Mouse (Mus musculus): ENCODE data around the gene Cd5l.

DNA sequence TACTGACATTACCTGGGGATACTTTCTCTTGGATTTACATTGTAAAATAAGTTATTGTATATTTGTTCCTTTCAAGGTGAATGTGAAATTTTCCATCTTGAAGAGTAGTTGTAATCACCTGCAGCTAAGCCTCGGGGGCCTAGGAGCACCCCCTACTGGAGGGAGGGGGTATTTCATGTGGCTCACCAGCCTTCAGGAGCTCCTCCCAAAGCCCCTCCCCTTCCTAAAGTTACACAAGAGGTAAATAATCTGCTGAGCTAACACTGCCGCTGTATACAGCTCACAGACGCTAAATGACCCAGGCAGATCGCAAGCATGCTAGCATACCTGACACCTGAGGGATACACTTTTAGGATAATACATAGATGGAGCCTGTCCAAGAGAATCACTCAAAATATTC is 50.5 kb downstream of the Cd5l start:
- TF ChIP-seq CTCF (IDR thresholded peaks at IDR 0.05; ENCODE audit: borderline replicate concordance, insufficient read depth, low read depth, low read length) (peak; percentile 18; the same call in 1 of the 2 replicates), POLR2A (IDR thresholded peaks at IDR 0.05; ENCODE audit: borderline replicate concordance, insufficient read depth, low read length) (no peak)

All from cerebellum, adult 2 months (tissue).